Mouse (Mus musculus): ENCODE results near the gene Golga3. TPM values are rescaled to one million over a fixed set of nuclear protein-coding genes. Genes with fewer than 3 reads are reported as not detected.

The Golga3 gene
- polyA plus RNA-seq, 1 experiment from 2014 or later, result 20.6 TPM

DNA sequence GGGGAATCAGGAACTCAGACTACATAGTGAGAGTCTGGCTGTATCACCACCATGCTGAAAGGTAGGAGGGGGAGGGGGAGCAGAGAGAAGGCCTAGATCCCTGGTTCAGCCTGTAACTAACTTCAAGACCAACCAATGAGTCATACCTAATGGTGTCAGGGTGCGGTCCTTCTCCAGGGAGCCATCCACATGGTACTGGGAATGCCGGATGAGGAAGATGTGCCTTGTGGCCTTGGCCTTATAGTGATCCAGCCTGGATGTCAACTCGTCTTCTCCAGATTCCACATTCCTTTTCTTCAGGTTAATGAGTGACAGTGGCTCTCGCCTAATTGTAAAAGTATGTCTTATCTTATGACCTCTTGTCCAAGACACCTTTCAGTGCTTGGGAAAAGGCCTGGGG, 90.4 kb downstream of the Golga3 start:
- Histone ChIP-seq H3K27ac (no peak overlapping the region), H3K4me1 (peaks cover 5% of the 10 kb centered on the region), H3K27me3 (ENCODE audit: insufficient read depth, poor library complexity, severe bottlenecking) (no peaks in the 10 kb centered on the region), H3K9me3 (no peaks in the 10 kb centered on the region), H3K36me3 (peaks cover 46% of the 10 kb centered on the region), H3K4me3 (no peak overlapping the region)
- 79% methylated on average over 4 of the region's 4 CpGs for WGBS
- DNase-seq (ENCODE audit: low spot score), result no peak

DNA sequence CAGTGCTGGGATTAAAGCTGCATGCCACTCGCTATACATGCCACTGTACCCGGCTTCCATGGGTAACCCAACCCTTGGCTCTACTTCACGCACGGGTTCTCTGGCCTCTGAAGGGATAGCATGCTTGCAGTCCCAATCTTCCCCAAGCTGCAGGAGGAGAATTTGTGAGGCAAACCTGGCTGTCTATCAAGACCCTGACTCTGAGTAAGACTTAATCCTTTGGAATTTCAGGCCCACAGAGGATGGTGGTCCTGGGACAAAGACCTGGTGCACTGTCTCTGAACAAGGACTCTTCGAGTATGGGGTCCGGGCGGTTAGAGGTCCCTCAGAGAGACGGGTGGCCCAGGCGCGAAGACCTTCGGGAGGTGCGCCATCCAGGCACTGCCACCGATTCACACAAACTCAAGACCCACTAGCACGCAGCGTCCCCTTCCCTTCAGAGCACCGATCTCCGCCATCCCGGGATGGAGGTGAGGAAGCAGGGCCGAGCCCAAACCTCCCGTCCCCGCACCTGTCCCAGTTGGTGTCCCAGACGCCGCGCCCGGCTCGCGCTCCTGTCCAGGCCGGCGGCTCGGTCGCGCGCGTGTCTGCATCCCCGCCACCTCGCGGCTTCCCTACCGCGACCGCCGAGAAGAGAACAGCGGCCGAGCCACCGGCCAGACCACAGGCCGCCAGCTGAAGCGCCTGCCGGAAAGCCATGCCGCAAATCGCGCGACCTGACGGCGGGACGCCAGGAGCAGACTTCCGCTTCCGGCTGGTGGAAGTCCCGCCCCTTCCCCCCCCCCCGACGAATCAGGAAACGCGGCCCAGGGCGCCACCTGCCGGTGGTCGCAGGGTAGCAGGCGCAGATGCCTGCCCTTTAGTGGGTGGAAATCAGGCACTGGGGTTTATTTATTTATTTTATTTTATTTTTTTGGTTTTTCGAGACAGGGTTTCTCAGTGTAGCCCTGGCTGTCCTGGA, 92.9 kb downstream of the Golga3 start, which contains the start of gene Pgam5:
Pgam5 (minus strand) TSS at position 773 of the 961 bp plus-strand sequence.
- under 1% methylated on average over 63 of the region's 66 CpGs for WGBS
- Histone ChIP-seq H3K9me3 (no peaks in the 10 kb centered on the region), H3K4me1 (peaks cover 5% of the 10 kb centered on the region), H3K36me3 (peaks cover 29% of the 10 kb centered on the region), H3K27ac (peak within 1 kb of the TSS; percentile 89), H3K4me3 (peak within 1 kb of the TSS; percentile 88), H3K27me3 (ENCODE audit: insufficient read depth, poor library complexity, severe bottlenecking) (no peaks in the 10 kb centered on the region)
- peak; percentile 95 for DNase-seq (ENCODE audit: low spot score)

DNA sequence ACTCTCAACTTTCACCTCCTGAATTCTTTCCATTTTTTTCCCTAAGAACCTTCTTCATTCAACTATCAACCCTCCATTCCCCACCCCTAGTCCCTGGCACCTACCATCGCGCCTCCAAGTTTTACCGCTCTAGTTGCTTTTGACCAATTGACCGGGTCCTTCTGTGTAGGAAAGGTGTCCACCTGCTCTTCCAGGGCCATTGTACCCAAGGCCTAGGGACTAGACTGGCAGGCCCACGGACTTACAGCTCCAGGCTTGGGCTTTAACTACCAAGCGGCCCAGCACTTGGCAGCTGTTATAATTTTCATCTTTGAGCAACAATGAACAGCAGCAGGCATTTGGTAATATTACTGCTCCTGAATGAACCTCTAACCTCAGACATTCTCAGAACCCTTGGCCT, 93.7 kb downstream of the Golga3 start:
- no peak overlapping the region for H3K27ac ChIP-seq
- no peaks in the 10 kb centered on the region for H3K27me3 ChIP-seq (ENCODE audit: insufficient read depth, poor library complexity, severe bottlenecking)
- DNase-seq (ENCODE audit: low spot score), result no peak
- H3K36me3 ChIP-seq, result peaks cover 21% of the 10 kb centered on the region
- WGBS, result 93% methylated on average over 6 of the region's 6 CpGs
- no peaks in the 10 kb centered on the region for H3K9me3 ChIP-seq
- H3K4me1 ChIP-seq, result peaks cover 5% of the 10 kb centered on the region
- no peak overlapping the region for H3K4me3 ChIP-seq

DNA sequence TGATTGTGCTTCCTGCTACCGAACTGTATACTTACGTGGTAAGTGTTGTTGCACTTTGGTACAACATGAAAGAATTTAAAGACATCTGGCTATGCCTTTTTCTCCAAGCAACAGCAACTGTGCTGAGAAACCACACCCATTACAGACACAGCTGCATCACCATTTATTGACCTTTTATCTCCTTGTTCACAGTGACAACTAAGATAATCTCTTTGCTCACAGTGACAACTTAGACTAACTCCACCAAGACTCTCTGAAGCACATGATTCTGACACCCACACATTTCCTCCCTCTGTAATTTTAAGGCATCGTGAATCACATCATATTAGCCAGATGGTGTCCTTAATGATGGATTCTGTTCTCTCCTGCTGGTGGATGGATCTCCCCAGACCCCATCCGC, 97.6 kb downstream of the Golga3 start:
- WGBS, result 80% methylated on average over 4 of the region's 4 CpGs
- H3K4me1 ChIP-seq, result no peaks in the 10 kb centered on the region
- no peaks in the 10 kb centered on the region for H3K27me3 ChIP-seq (ENCODE audit: insufficient read depth, poor library complexity, severe bottlenecking)
- H3K36me3 ChIP-seq, result no peaks in the 10 kb centered on the region
- no peaks in the 10 kb centered on the region for H3K9me3 ChIP-seq
- no peak overlapping the region for H3K4me3 ChIP-seq
- no peak overlapping the region for H3K27ac ChIP-seq
- DNase-seq (ENCODE audit: low spot score), result no peak

DNA sequence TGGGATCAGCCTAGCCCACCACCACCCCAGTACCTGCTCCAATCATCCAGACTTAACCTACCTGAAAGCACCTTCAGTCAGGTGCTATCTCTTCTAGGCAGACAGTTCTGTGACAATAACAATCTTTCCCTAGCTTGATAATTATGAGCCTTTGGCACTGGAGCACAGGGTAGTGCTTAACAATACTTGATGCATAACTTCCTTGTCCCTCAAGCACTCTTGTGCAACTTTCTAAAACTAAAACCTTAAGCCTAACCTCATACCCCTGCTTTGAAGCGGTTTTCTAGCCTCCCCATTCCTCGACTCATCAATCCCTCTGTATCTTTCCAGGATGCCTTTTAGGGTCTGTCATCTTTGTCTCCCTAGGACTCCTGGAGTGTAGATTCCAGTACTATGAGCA, 98.3 kb downstream of the Golga3 start:
- Histone ChIP-seq H3K4me1 (no peaks in the 10 kb centered on the region), H3K36me3 (no peaks in the 10 kb centered on the region), H3K4me3 (no peak overlapping the region), H3K27ac (no peak overlapping the region), H3K9me3 (no peaks in the 10 kb centered on the region), H3K27me3 (ENCODE audit: insufficient read depth, poor library complexity, severe bottlenecking) (no peaks in the 10 kb centered on the region)
- 61% methylated on average over 2 of the region's 2 CpGs for WGBS
- DNase-seq (ENCODE audit: low spot score), result no peak

Other genes starting within 250 kb of the Golga3 start
- gene Zfp932, start 180.2 kb upstream of the Golga3 start, polyA plus RNA-seq (2016; fragmentation: Nextera tagmentation; extraction: Ambion mirVana), result 16.5 and 17.0 TPM in 2 replicates
- gene Gm17655, start 104.2 kb upstream of the Golga3 start, polyA plus RNA-seq (2016; fragmentation: Nextera tagmentation; extraction: Ambion mirVana), result 4.2 and 5.5 TPM in 2 replicates
- gene Gm35315, start 82.3 kb upstream of the Golga3 start, polyA plus RNA-seq (2016; fragmentation: Nextera tagmentation; extraction: Ambion mirVana), result 1.6 and 1.8 TPM in 2 replicates
- 0.84 and 1.1 TPM in 2 replicates for gene Plcxd1, start 76.7 kb upstream of the Golga3 start, polyA plus RNA-seq (2016; fragmentation: Nextera tagmentation; extraction: Ambion mirVana)
- 25.0 and 33.9 TPM in 2 replicates for gene Gtpbp6, start 68.5 kb upstream of the Golga3 start, polyA plus RNA-seq (2016; fragmentation: Nextera tagmentation; extraction: Ambion mirVana)
- gene Zfp605, start 66.6 kb upstream of the Golga3 start, polyA plus RNA-seq (2016; fragmentation: Nextera tagmentation; extraction: Ambion mirVana), result 2.7 and 3.4 TPM in 2 replicates
- gene Chfr, start 40.9 kb upstream of the Golga3 start, polyA plus RNA-seq (2016; fragmentation: Nextera tagmentation; extraction: Ambion mirVana), result 37.2 and 39.0 TPM in 2 replicates
- 21.7 and 24.1 TPM in 2 replicates for gene Ankle2, start 54.3 kb downstream of the Golga3 start, polyA plus RNA-seq (2016; fragmentation: Nextera tagmentation; extraction: Ambion mirVana)
- 74.5 and 81.2 TPM in 2 replicates for gene Pgam5, start 93.2 kb downstream of the Golga3 start, polyA plus RNA-seq (2016; fragmentation: Nextera tagmentation; extraction: Ambion mirVana)
- gene Pxmp2, start 109.5 kb downstream of the Golga3 start, polyA plus RNA-seq (2016; fragmentation: Nextera tagmentation; extraction: Ambion mirVana), result 18.5 and 20.2 TPM in 2 replicates
- 23.8 and 32.4 TPM in 2 replicates for gene Pole, start 109.6 kb downstream of the Golga3 start, polyA plus RNA-seq (2016; fragmentation: Nextera tagmentation; extraction: Ambion mirVana)
- 0.27 and 0.44 TPM in 2 replicates for gene P2rx2, start 166.5 kb downstream of the Golga3 start, polyA plus RNA-seq (2016; fragmentation: Nextera tagmentation; extraction: Ambion mirVana)
- not detected in 2 replicates for gene Lrcol1, start 168.0 kb downstream of the Golga3 start, polyA plus RNA-seq (2016; fragmentation: Nextera tagmentation; extraction: Ambion mirVana)